Mouse (Mus musculus) liver, postnatal 0 days (tissue): ENCODE data around the gene Tbc1d8.

ENCODE experiments used
- CTCF ChIP-seq: sonication (generic); IDR thresholded peaks from 2 replicates; pipeline ENCODE4 v1.5.1; 2016; ENCODE audit warnings: antibody characterized with exemption, low read depth
- EP300 ChIP-seq: IDR thresholded peaks from 2 replicates; pipeline ENCODE4 v1.6.1; 2016; ENCODE audit warnings: antibody characterized with exemption, low read depth, mild to moderate bottlenecking

GRCm38 (mm10) chr1:39370431-39370830, 108.1 kb downstream of the Tbc1d8 start:
- TF ChIP-seq CTCF (no peak), EP300 (no peak)
